Mouse (Mus musculus): ENCODE results near the gene Slc19a3. TPM values are rescaled to one million over a fixed set of nuclear protein-coding genes. Genes with fewer than 3 reads are reported as not detected.
A peak's percentile ranks its signal among the peaks of the same experiment; 100 is the strongest.

The Slc19a3 gene
- total and polyA plus RNA-seq, 2 experiments from 2014 or later: 1.7 to 1.8 TPM

DNA sequence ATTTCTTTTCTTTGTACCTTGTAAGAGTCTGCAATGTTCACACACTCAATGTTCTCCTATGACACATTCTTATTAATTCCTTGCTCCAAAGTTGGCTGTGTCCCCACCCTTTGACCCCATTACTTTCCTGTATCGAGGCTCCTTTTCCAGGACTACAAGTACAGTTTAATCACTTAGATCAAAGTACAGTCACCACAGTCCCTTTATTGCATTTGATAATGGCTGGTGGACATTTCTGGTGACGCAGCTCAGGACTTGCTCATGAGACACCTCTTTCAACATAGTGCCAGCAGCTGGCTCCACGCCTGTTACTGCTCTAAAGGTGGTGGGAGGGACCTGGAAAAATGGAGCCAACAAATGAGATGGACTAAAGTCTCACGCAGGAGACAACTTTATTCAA lies 47.2 kb downstream of the Slc19a3 start:
- H3K27me3 ChIP-seq (ENCODE audit: insufficient read depth, low read length): no peaks in the 10 kb centered on the region
- H3K27ac ChIP-seq: no peak overlapping the region
- WGBS: 71% methylated on average over 4 of the region's 4 CpGs
- TF ChIP-seq CTCF (IDR thresholded peaks at IDR 0.05; ENCODE audit: low read depth): no peak
- DNase-seq (ENCODE audit: low spot score): no peak
- H3K9me3 ChIP-seq (ENCODE audit: low read length): no peaks in the 10 kb centered on the region
- H3K4me3 ChIP-seq (ENCODE audit: low read length): no peak overlapping the region
- ATAC-seq: no peak
- H3K4me2 ChIP-seq (ENCODE audit: low read depth, low read length): no peak overlapping the region
- H3K36me3 ChIP-seq (ENCODE audit: insufficient read depth, low read length): no peaks in the 10 kb centered on the region
- H3K9ac ChIP-seq (replicated peaks; ENCODE audit: low read length): no peak overlapping the region
- no peaks in the 10 kb centered on the region for H3K4me1 ChIP-seq (ENCODE audit: insufficient read depth, low read length)

DNA sequence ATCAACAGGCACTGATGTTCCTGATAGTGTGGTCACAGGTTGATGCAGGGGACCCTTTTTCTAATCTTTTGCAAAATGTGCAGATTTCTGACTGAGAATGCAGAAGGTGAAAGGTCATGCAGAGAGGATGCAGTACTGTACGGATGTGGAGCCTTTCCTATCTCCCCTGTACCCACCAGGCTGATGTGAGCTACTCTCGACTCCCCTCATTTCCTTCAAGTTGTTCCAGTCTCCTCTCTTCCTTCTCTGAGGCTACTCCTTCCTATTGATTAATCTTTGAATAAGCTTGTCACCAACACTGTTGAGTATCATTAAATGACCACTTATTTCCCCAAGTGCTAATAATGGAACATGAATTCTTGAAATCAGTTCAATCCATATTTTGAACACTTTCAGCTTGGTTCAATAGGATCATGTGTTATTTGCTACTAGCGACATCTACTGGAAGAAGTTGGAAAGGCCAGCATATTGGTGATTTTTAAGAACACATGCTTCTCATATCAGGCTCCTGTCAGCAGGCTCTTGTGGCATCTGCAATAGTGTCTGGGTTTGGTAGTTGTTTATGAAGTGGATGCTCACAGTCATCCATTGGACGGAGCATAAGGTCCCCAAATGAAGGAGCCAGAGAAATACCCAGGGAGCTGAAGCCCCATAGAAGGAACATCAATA lies 50.6 kb downstream of the Slc19a3 start:
- peak; percentile 47; the same call in 1 of the 2 replicates for ATAC-seq
- TF ChIP-seq CTCF (IDR thresholded peaks at IDR 0.05; ENCODE audit: low read depth): peak; percentile 79
- Histone ChIP-seq H3K4me3 (ENCODE audit: low read length) (no peak overlapping the region), H3K27ac (no peak overlapping the region), H3K36me3 (ENCODE audit: insufficient read depth, low read length) (no peaks in the 10 kb centered on the region), H3K27me3 (ENCODE audit: insufficient read depth, low read length) (no peaks in the 10 kb centered on the region), H3K9ac (replicated peaks; ENCODE audit: low read length) (no peak overlapping the region), H3K4me2 (ENCODE audit: low read depth, low read length) (no peak overlapping the region), H3K4me1 (ENCODE audit: insufficient read depth, low read length) (no peaks in the 10 kb centered on the region), H3K9me3 (ENCODE audit: low read length) (no peaks in the 10 kb centered on the region)
- WGBS: 49% methylated on average over 4 of the region's 4 CpGs
- peak; percentile 85 for DNase-seq (ENCODE audit: low spot score)

DNA sequence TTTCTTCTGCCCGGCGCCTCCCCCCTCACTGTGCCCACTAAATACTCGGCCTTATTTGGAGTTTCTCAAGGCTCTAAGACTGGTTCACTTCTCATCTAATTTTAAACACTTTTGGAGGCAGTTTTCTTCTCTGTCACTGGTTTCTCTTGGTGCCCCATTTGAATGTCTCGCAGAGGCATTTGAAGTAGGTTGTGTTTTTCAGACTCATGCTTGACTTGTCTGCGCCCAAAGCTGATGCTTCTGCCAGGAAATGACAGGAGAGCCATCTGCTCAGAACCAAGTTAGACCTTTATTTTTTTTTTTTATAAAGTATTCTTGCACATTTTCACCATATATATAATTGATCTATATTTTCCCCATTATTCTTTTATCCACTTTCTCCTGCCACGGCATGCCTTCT lies 51.5 kb downstream of the Slc19a3 start:
- 92% methylated on average over 6 of the region's 6 CpGs for WGBS
- no peak overlapping the region for H3K4me3 ChIP-seq (ENCODE audit: low read length)
- no peak overlapping the region for H3K27ac ChIP-seq
- H3K36me3 ChIP-seq (ENCODE audit: insufficient read depth, low read length): no peaks in the 10 kb centered on the region
- no peak for TF ChIP-seq CTCF (IDR thresholded peaks at IDR 0.05; ENCODE audit: low read depth)
- H3K4me1 ChIP-seq (ENCODE audit: insufficient read depth, low read length): no peaks in the 10 kb centered on the region
- ATAC-seq: no peak
- H3K27me3 ChIP-seq (ENCODE audit: insufficient read depth, low read length): no peaks in the 10 kb centered on the region
- H3K9me3 ChIP-seq (ENCODE audit: low read length): no peaks in the 10 kb centered on the region
- no peak for DNase-seq (ENCODE audit: low spot score)
- H3K4me2 ChIP-seq (ENCODE audit: low read depth, low read length): no peak overlapping the region
- H3K9ac ChIP-seq (replicated peaks; ENCODE audit: low read length): no peak overlapping the region

DNA sequence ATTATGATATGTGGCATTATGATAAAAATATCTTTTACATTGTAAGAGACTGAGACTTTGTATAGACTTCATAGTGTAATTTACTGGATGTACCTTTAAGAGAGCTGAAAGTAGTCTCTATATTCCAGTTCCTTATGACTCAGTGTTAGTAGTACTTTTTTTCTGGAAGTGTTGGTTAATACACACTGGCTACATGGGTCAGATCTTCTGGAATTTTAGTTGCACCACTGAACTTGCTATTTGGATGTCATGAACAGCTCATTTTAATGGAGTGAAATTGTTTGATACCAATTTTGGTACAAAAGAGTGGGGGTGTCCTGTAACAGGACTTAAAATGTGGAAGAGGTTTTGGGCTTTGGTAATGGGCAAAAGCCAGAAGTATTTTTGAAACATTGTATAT lies 60.4 kb downstream of the Slc19a3 start:
- Histone ChIP-seq H3K27me3 (ENCODE audit: insufficient read depth, low read length) (no peaks in the 10 kb centered on the region), H3K27ac (no peak overlapping the region), H3K4me2 (ENCODE audit: low read depth, low read length) (no peak overlapping the region), H3K4me1 (ENCODE audit: insufficient read depth, low read length) (no peaks in the 10 kb centered on the region), H3K9me3 (ENCODE audit: low read length) (no peaks in the 10 kb centered on the region), H3K36me3 (ENCODE audit: insufficient read depth, low read length) (no peaks in the 10 kb centered on the region), H3K4me3 (ENCODE audit: low read length) (no peak overlapping the region), H3K9ac (replicated peaks; ENCODE audit: low read length) (no peak overlapping the region)
- DNase-seq (ENCODE audit: low spot score) (no peak), ATAC-seq (no peak)
- no peak for TF ChIP-seq CTCF (IDR thresholded peaks at IDR 0.05; ENCODE audit: low read depth)

DNA sequence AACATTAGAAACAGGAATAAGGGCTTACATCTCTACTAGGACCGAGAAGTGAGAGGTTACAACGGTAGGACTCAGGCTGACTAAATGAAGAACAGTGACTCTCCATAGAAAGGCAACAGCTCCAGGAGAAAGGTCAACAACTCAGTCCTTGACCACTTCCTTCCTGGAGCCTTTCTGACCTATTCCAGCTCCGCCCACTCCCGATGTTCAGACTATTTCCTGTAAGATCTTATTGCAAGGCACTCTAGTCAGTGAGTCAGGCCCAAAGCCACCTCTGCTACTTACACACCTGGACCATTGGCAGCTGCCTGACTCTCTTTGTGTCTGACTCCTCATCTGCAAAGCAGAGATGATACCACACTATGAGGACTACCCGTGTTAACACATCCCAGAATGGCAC lies 62.5 kb downstream of the Slc19a3 start:
- ATAC-seq (no peak), DNase-seq (ENCODE audit: low spot score) (no peak)
- Histone ChIP-seq H3K27me3 (ENCODE audit: insufficient read depth, low read length) (no peaks in the 10 kb centered on the region), H3K9me3 (ENCODE audit: low read length) (no peaks in the 10 kb centered on the region), H3K9ac (replicated peaks; ENCODE audit: low read length) (no peak overlapping the region), H3K4me1 (ENCODE audit: insufficient read depth, low read length) (no peaks in the 10 kb centered on the region; the same call in 1 of the 2 replicates), H3K36me3 (ENCODE audit: insufficient read depth, low read length) (no peaks in the 10 kb centered on the region), H3K4me2 (ENCODE audit: low read depth, low read length) (no peak overlapping the region), H3K27ac (no peak overlapping the region), H3K4me3 (ENCODE audit: low read length) (no peak overlapping the region)
- no peak for TF ChIP-seq CTCF (IDR thresholded peaks at IDR 0.05; ENCODE audit: low read depth)
- WGBS: 81% methylated on average over 5 of the region's 5 CpGs

DNA sequence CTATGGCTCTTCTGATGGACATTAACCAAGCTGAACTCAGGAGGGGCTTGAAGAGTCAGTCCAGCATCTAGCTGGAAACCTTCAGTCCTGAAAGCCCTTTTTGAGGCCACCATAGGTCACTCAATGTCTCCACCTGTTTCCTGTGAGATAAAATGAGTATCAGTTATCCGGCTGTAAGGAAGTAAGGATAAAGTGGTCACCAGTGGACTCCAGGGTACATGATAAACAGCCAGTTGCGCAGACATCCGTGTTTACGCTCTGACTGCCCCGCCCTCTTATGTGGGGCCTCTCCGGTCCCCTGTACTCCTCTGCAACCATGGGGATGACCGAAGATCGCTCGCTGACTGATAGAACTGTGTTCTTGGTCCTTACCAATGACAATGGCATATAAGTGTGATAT lies 63.9 kb downstream of the Slc19a3 start:
- H3K4me2 ChIP-seq (ENCODE audit: low read depth, low read length): no peak overlapping the region
- H3K9ac ChIP-seq (replicated peaks; ENCODE audit: low read length): no peak overlapping the region
- TF ChIP-seq CTCF (IDR thresholded peaks at IDR 0.05; ENCODE audit: low read depth): no peak
- no peak for ATAC-seq
- no peak overlapping the region for H3K4me3 ChIP-seq (ENCODE audit: low read length)
- 91% methylated on average over 9 of the region's 9 CpGs for WGBS
- no peaks in the 10 kb centered on the region for H3K27me3 ChIP-seq (ENCODE audit: insufficient read depth, low read length)
- H3K27ac ChIP-seq: no peak overlapping the region
- H3K4me1 ChIP-seq (ENCODE audit: insufficient read depth, low read length): no peaks in the 10 kb centered on the region; the same call in 1 of the 2 replicates
- DNase-seq (ENCODE audit: low spot score): no peak
- H3K36me3 ChIP-seq (ENCODE audit: insufficient read depth, low read length): no peaks in the 10 kb centered on the region
- H3K9me3 ChIP-seq (ENCODE audit: low read length): no peaks in the 10 kb centered on the region

DNA sequence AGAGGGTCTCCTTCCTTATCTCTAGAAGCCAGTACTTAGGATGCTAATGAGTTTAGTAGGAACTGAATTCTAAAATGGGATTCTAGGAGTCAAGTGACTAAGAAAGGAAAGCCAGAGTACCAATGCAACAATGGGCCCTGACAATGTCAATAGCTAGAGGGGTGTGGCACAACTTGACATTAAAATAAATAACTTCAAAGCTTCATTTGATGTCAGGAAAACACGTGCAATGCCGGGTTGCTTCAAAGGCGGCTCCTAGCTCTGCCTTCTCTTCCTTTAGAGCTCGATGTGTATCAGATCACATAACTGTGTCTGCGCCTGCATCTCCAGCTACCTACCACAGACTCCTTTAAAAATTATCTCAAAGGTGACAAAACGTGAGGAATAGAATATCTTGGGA lies 64.3 kb downstream of the Slc19a3 start:
- no peak overlapping the region for H3K4me3 ChIP-seq (ENCODE audit: low read length)
- no peaks in the 10 kb centered on the region; the same call in 1 of the 2 replicates for H3K4me1 ChIP-seq (ENCODE audit: insufficient read depth, low read length)
- no peak for ATAC-seq
- DNase-seq (ENCODE audit: low spot score): no peak
- 82% methylated on average over 6 of the region's 6 CpGs for WGBS
- no peak for TF ChIP-seq CTCF (IDR thresholded peaks at IDR 0.05; ENCODE audit: low read depth)
- H3K9me3 ChIP-seq (ENCODE audit: low read length): no peaks in the 10 kb centered on the region
- H3K27me3 ChIP-seq (ENCODE audit: insufficient read depth, low read length): no peaks in the 10 kb centered on the region
- no peak overlapping the region for H3K9ac ChIP-seq (replicated peaks; ENCODE audit: low read length)
- no peaks in the 10 kb centered on the region for H3K36me3 ChIP-seq (ENCODE audit: insufficient read depth, low read length)
- no peak overlapping the region for H3K27ac ChIP-seq
- no peak overlapping the region for H3K4me2 ChIP-seq (ENCODE audit: low read depth, low read length)

All from hindbrain, postnatal 0 days (tissue).